Mouse (Mus musculus): ENCODE results near the gene Gm29106.
"Not testable (repeated sequence)": the region's sequence is repeated elsewhere in the genome, so short reads cannot be mapped to it uniquely, and the experiment has no call there.

The Gm29106 gene

DNA sequence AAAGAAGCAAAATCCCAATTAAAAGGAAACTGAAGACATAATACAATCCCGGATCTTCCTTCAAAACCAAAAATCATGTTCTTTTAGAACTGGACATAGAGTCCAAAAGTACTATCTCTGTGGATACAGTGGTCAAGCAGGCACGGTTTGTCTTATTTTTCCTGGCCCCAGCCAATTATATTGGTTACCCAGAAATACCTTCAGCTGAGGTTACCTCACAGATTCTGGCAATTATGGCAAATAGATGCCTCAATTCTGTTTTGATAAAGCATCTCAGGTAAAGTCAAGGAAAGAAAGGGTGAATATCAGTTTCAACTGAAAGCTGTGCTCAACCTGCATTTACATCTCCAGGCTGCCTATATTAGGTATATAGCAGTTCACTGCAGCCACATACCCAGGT, at the start of gene Gm29106:
TSS of gene Gm29106 (plus strand) at position 301 of the 400 bp plus-strand sequence.
- in situ Hi-C loops (cut with MseI, MboI): not testable (repeated sequence)

DNA sequence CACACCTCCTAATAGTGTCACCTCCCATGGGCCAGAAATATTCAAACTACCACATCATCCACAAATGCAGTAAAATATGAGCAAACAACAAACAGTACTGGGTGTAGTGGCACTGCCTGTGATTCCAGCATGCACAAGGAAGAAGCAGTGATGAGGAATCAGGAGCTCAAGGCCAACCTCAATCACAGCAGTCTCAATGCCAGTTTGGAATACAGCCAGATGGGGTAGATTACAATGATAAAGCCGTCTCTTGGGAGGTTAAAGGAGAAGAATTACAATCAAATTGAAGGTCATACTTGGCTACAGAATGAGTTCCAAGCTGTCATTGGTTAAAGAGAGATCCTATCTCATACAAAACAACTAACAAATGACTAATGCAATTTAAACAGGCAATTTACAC, 52.2 kb downstream of the Gm29106 start:
- in situ Hi-C loops (cut with MseI, MboI): no loop called here

DNA sequence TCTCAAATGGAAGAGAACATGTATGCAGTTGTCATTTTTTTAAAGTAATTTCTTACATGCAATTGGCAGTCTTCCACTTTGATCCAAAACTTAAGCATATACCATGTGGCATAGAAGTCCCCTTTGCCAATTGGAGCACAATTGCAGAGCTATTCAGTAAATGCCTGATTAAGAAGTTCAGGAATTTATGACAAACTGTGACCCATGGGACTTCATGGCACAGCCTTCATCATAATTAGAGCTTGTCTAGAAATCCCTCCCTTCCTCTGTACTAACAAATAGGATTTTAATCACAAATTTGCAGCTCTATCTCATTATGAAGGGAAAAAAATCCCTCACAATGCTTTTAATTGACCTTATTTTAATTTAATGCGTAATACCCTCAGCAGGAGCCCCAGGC, 59.7 kb downstream of the Gm29106 start:
- in situ Hi-C loops (cut with MseI, MboI): no loop called here

Data from mouse trophoblast stem cell (cell line).